Mouse (Mus musculus) ES-Bruce4 (cell line): Measurements from ENCODE around the gene Gm10251.
"Not testable (repeated sequence)": the region's sequence is repeated elsewhere in the genome, so short reads cannot be mapped to it uniquely, and the experiment has no call there.

Experiments used
- CTCF ChIP-seq: IDR thresholded peaks from one replicate; pipeline ENCODE4 v1.8.1; 2011; ENCODE audit warnings: low read depth, low read length
- EP300 ChIP-seq: IDR thresholded peaks from 2 replicates; pipeline ENCODE4 v1.6.1; 2011; ENCODE audit warnings: low read depth, low read length; ENCODE audit not compliant: insufficient read depth
- POLR2A ChIP-seq: IDR thresholded peaks from one replicate; pipeline ENCODE4 v1.8.1; 2011; ENCODE audit warnings: low read length; ENCODE audit not compliant: insufficient read depth

DNA sequence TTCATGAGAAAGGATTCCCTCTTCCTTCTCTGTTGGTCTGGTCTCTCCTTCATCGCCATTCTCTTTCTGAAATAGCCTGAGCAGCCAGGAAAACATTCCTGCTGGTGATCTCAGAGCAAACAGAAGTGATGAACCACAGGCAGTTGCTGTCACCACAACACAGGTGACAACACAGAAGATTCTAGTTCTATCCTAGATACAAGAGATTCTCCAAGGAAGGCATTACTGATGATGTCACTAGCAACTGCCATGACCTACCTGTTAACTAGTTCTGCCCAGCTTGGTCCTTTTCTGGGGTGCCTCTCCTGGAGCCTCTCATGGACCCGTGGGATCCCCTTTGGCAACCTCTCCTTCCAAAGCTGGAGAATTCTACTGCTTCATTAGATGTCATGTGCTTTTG, 93.5 kb downstream of the Gm10251 start, which contains the start of gene Gm3629:
- not testable (repeated sequence) for TF ChIP-seq POLR2A, EP300, CTCF
